Mouse (Mus musculus) bone marrow macrophage, adult 2 months (primary cell): ENCODE data around the gene Asgr1.

Source experiments
- CTCF ChIP-seq: IDR thresholded peaks from 2 replicates; pipeline ENCODE4 v1.5.1; 2012; ENCODE audit warnings: low read depth, mild to moderate bottlenecking, low read length, moderate library complexity
- POLR2A ChIP-seq: IDR thresholded peaks from 2 replicates; pipeline ENCODE4 v1.6.1; 2012; ENCODE audit warnings: mild to moderate bottlenecking, low read depth, low read length, borderline replicate concordance

DNA sequence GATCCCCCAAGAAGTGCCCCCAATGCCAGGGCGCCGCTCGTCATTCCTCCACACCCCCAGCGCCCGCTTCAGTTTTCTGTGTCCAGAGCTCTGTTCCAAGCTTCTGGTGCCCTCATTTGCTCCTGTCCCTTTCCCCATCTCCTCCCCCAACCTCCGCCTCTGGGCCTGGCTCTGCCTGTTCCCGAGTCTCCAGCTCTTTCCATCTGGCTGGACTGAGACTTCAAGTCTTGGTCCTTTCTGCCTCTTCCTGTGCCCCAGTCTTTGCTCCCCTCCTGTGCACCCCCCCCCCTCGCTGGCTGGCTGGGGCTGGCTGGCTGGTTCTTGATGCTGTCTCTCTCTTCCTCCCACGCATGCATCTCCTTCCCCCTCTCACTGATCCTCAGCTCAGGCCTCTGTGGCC, 26.5 kb upstream of the Asgr1 start:
- TF ChIP-seq CTCF (no peak), POLR2A (no peak)
